Mouse (Mus musculus) erythroblast, embryonic 14.5 days (primary cell): ENCODE results near the gene Ptdss2. TPM values are rescaled to one million over a fixed set of nuclear protein-coding genes. Genes with fewer than 3 reads are reported as not detected.
A peak's percentile ranks its signal among the peaks of the same experiment; 100 is the strongest.

Experiments used
- H3K27me3 ChIP-seq: 2 replicates; pipeline ENCODE4 v1.6.1; 2012; ENCODE audit warnings: inconsistent platforms; ENCODE audit not compliant: control insufficient read depth
- H3K36me3 ChIP-seq: 2 replicates; pipeline ENCODE4 v1.6.1; 2012; ENCODE audit warnings: mild to moderate bottlenecking, inconsistent platforms; ENCODE audit not compliant: control insufficient read depth
- H3K4me1 ChIP-seq: 2 replicates; pipeline ENCODE4 v1.6.1; 2012; ENCODE audit warnings: inconsistent platforms; ENCODE audit not compliant: control insufficient read depth
- H3K4me3 ChIP-seq: replicated peaks from 2 replicates; pipeline ENCODE3; 2012; ENCODE audit warnings: moderate library complexity, mild to moderate bottlenecking, inconsistent platforms
- H3K9me3 ChIP-seq: 2 replicates; pipeline ENCODE4 v1.6.1; 2012; ENCODE audit warnings: low read length, inconsistent platforms, mixed read lengths; ENCODE audit not compliant: control insufficient read depth
- GATA1 ChIP-seq: IDR thresholded peaks from 2 replicates; pipeline ENCODE4 v1.6.1; 2012; ENCODE audit warnings: low read length, inconsistent platforms, mixed read lengths
- TAL1 ChIP-seq: IDR thresholded peaks from 3 replicates; pipeline ENCODE4 v1.6.1; 2012; ENCODE audit warnings: low read length, inconsistent platforms, mixed read lengths
- polyA plus RNA-seq: library from polyadenylated mRNA; stranded (reverse); fragments of >175 nt; gene quantifications from 2 replicates; pipeline ENCODE4 v1.2.3, GENCODE M21; 2012

Ptdss2 gene
- polyA plus RNA-seq, 1 experiment = 156 TPM

- Histone ChIP-seq H3K27me3 (no peaks in the 10 kb centered on the region), H3K4me3 (peak overlapping the region; percentile 5), H3K4me1 (peaks cover 97% of the 10 kb centered on the region), H3K36me3 (peaks cover 100% of the 10 kb centered on the region), H3K9me3 (no peaks in the 10 kb centered on the region)
- TF ChIP-seq TAL1 (no peak), GATA1 (no peak)
Observed at GRCm38 (mm10) chr7:141143112-141143511, 20.9 kb downstream of the Ptdss2 start.

GRCm38 (mm10) chr7:141143861-141144260 is 21.7 kb downstream of the Ptdss2 start:
- Histone ChIP-seq H3K36me3 (peaks cover 100% of the 10 kb centered on the region), H3K4me1 (peaks cover 96% of the 10 kb centered on the region), H3K9me3 (no peaks in the 10 kb centered on the region), H3K4me3 (no peak overlapping the region), H3K27me3 (no peaks in the 10 kb centered on the region)
- TF ChIP-seq GATA1 (no peak), TAL1 (no peak)

- no peaks in the 10 kb centered on the region for H3K27me3 ChIP-seq
- no peak overlapping the region for H3K4me3 ChIP-seq
- H3K4me1 ChIP-seq = peaks cover 91% of the 10 kb centered on the region
- TF ChIP-seq GATA1 = no peak
- H3K36me3 ChIP-seq = peaks cover 99% of the 10 kb centered on the region
- H3K9me3 ChIP-seq = no peaks in the 10 kb centered on the region
Observed at GRCm38 (mm10) chr7:141144650-141145049, 22.5 kb downstream of the Ptdss2 start.

GRCm38 (mm10) chr7:141145403-141145802 is 23.2 kb downstream of the Ptdss2 start:
- peak overlapping the region; percentile 35 for H3K4me3 ChIP-seq
- no peaks in the 10 kb centered on the region for H3K9me3 ChIP-seq
- TF ChIP-seq TAL1 (no peak), GATA1 (no peak)
- H3K4me1 ChIP-seq = peaks cover 85% of the 10 kb centered on the region
- no peaks in the 10 kb centered on the region for H3K27me3 ChIP-seq
- H3K36me3 ChIP-seq = peaks cover 99% of the 10 kb centered on the region

- TF ChIP-seq TAL1 (no peak; the same call in 2 of the 3 replicates), GATA1 (no peak)
- Histone ChIP-seq H3K27me3 (no peaks in the 10 kb centered on the region), H3K4me1 (peaks cover 84% of the 10 kb centered on the region), H3K9me3 (no peaks in the 10 kb centered on the region), H3K4me3 (peak overlapping the region; percentile 10), H3K36me3 (peaks cover 99% of the 10 kb centered on the region)
Observed at GRCm38 (mm10) chr7:141146043-141146595, 23.9 kb downstream of the Ptdss2 start.

GRCm38 (mm10) chr7:141147044-141147443 is 24.9 kb downstream of the Ptdss2 start:
- no peaks in the 10 kb centered on the region for H3K27me3 ChIP-seq
- TF ChIP-seq TAL1 = no peak
- no peak for TF ChIP-seq GATA1
- peaks cover 81% of the 10 kb centered on the region for H3K4me1 ChIP-seq
- H3K9me3 ChIP-seq = no peaks in the 10 kb centered on the region
- peaks cover 99% of the 10 kb centered on the region for H3K36me3 ChIP-seq
- H3K4me3 ChIP-seq = peak overlapping the region; percentile 42

- H3K36me3 ChIP-seq = peaks cover 99% of the 10 kb centered on the region
- H3K9me3 ChIP-seq = no peaks in the 10 kb centered on the region
- peaks cover 73% of the 10 kb centered on the region for H3K4me1 ChIP-seq
- no peaks in the 10 kb centered on the region for H3K27me3 ChIP-seq
- TF ChIP-seq GATA1 (no peak), TAL1 (no peak)
- no peak overlapping the region for H3K4me3 ChIP-seq
Observed at GRCm38 (mm10) chr7:141148639-141149038, 26.5 kb downstream of the Ptdss2 start.

GRCm38 (mm10) chr7:141155362-141155761 is 33.2 kb downstream of the Ptdss2 start:
- peaks cover 99% of the 10 kb centered on the region for H3K36me3 ChIP-seq
- peaks cover 31% of the 10 kb centered on the region for H3K4me1 ChIP-seq
- H3K27me3 ChIP-seq = no peaks in the 10 kb centered on the region
- H3K4me3 ChIP-seq = no peak overlapping the region
- TF ChIP-seq TAL1 = no peak
- no peak for TF ChIP-seq GATA1
- no peaks in the 10 kb centered on the region for H3K9me3 ChIP-seq

GRCm38 (mm10) chr7:141164397-141164796 is 42.2 kb downstream of the Ptdss2 start:
- H3K27me3 ChIP-seq = no peaks in the 10 kb centered on the region
- no peak overlapping the region for H3K4me3 ChIP-seq
- peaks cover 40% of the 10 kb centered on the region for H3K4me1 ChIP-seq
- peaks cover 67% of the 10 kb centered on the region for H3K36me3 ChIP-seq
- no peak for TF ChIP-seq TAL1
- TF ChIP-seq GATA1 = no peak
- no peaks in the 10 kb centered on the region for H3K9me3 ChIP-seq

GRCm38 (mm10) chr7:141164850-141165249 is 42.7 kb downstream of the Ptdss2 start:
- no peak overlapping the region for H3K4me3 ChIP-seq
- no peaks in the 10 kb centered on the region for H3K27me3 ChIP-seq
- TF ChIP-seq GATA1 (no peak), TAL1 (no peak)
- H3K4me1 ChIP-seq = peaks cover 45% of the 10 kb centered on the region
- peaks cover 62% of the 10 kb centered on the region for H3K36me3 ChIP-seq
- no peaks in the 10 kb centered on the region for H3K9me3 ChIP-seq
